Mouse (Mus musculus) forebrain, embryonic 10.5 days (tissue): ENCODE measurements around the gene Stpg3. TPM values are rescaled to one million over a fixed set of nuclear protein-coding genes. Genes with fewer than 3 reads are reported as not detected.

Experiments
- DNase-seq: peaks from one replicate; pipeline ENCODE4 v3.0.0-alpha.2; 2017; ENCODE audit warnings: low spot score; ENCODE audit errors: extremely low spot score
- H3K27ac ChIP-seq: fragments of 300-500 bp; sonication (generic); 2 replicates; pipeline ENCODE4 v1.5.1; 2016; ENCODE audit warnings: mild to moderate bottlenecking
- H3K27me3 ChIP-seq: fragments of 300-500 bp; sonication (generic); 2 replicates; pipeline ENCODE4 v1.6.1; 2016; ENCODE audit warnings: mild to moderate bottlenecking; ENCODE audit not compliant: poor library complexity, severe bottlenecking
- H3K36me3 ChIP-seq: fragments of 300-500 bp; sonication (generic); replicated peaks from 2 replicates; pipeline ENCODE4 v1.6.1; 2016; ENCODE audit warnings: mild to moderate bottlenecking, moderate library complexity
- H3K4me1 ChIP-seq: fragments of 300-500 bp; sonication (generic); 2 replicates; pipeline ENCODE4 v1.6.1; 2016
- H3K4me3 ChIP-seq: fragments of 300-500 bp; sonication (generic); 2 replicates; pipeline ENCODE4 v1.5.1; 2016; ENCODE audit warnings: mild to moderate bottlenecking, moderate library complexity
- H3K9me3 ChIP-seq: fragments of 300-500 bp; sonication (generic); 2 replicates; pipeline ENCODE4 v1.6.1; 2016; ENCODE audit warnings: mild to moderate bottlenecking, moderate library complexity
- WGBS: fragments of 180-500 bp; shearing (Covaris S2); methylation state at CpG from one replicate; pipeline ENCODE4 v1.1.7; 2016; 5-methylcytosine and 5-hydroxymethylcytosine counted together
- polyA plus RNA-seq: library from polyadenylated mRNA; unstranded; fragments of >200 nt; fragmentation: Nextera tagmentation; extraction: Ambion mirVana; gene quantifications from 2 replicates; pipeline ENCODE4 v1.2.1, GENCODE M21; 2016

Stpg3 gene
- polyA plus RNA-seq, 1 experiment from 2014 or later: not detected

GRCm38 (mm10) chr2:25171101-25171768, 43.2 kb downstream of the Stpg3 start:
- DNase-seq: no peak
- peaks cover 91% of the 10 kb centered on the region for H3K4me1 ChIP-seq
- peak overlapping the region; percentile 97 for H3K27ac ChIP-seq
- no peak overlapping the region for H3K4me3 ChIP-seq
- peaks cover 6% of the 10 kb centered on the region for H3K27me3 ChIP-seq
- H3K36me3 ChIP-seq: no peaks in the 10 kb centered on the region
- 91% methylated on average over 6 of the region's 6 CpGs for WGBS
- no peaks in the 10 kb centered on the region for H3K9me3 ChIP-seq

- Histone ChIP-seq H3K27ac (peak overlapping the region; percentile 97), H3K4me3 (no peak overlapping the region), H3K4me1 (peaks cover 87% of the 10 kb centered on the region), H3K27me3 (no peaks in the 10 kb centered on the region; the same call in 1 of the 2 replicates), H3K36me3 (no peaks in the 10 kb centered on the region), H3K9me3 (no peaks in the 10 kb centered on the region)
- no peak for DNase-seq
- whole genome bisulfite sequencing: 84% methylated on average over 10 of the region's 10 CpGs
Observed at GRCm38 (mm10) chr2:25170326-25171100, 43.9 kb downstream of the Stpg3 start.

- Histone ChIP-seq H3K9me3 (no peaks in the 10 kb centered on the region), H3K4me3 (peak overlapping the region; percentile 30), H3K27ac (peak overlapping the region; percentile 97), H3K27me3 (no peaks in the 10 kb centered on the region; the same call in 1 of the 2 replicates), H3K36me3 (no peaks in the 10 kb centered on the region), H3K4me1 (peaks cover 87% of the 10 kb centered on the region)
- DNase-seq: peak; percentile 52
- WGBS: 13% methylated on average over 5 of the region's 5 CpGs
Observed at GRCm38 (mm10) chr2:25169778-25170177, 44.7 kb downstream of the Stpg3 start.

DNA sequence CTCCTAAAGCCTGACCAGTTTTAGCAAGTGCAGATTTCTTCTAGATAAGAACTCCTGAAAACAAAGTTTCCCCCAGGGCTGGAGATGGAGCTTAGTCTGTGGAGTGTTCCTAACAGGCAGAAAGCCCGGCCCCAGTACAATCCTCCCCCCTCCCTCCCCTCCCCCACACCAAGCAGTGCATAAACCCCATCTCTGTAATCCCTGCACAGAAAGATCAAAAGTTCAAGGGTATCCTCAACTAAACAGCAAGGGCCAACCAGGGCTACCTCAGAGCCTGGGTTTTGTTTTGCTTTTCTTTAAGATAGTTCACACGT, 45.8 kb downstream of the Stpg3 start:
- peak overlapping the region; percentile 54 for H3K4me3 ChIP-seq
- no peaks in the 10 kb centered on the region for H3K36me3 ChIP-seq
- WGBS: 3% methylated on average over 2 of the region's 2 CpGs
- no peaks in the 10 kb centered on the region for H3K9me3 ChIP-seq
- H3K4me1 ChIP-seq: peaks cover 96% of the 10 kb centered on the region
- H3K27ac ChIP-seq: peak overlapping the region; percentile 97
- H3K27me3 ChIP-seq: 0 out of 2 replicates have a peak, but pooled peaks cover 9% of the 10 kb centered on the region
- no peak for DNase-seq

GRCm38 (mm10) chr2:25167919-25168664, 46.3 kb downstream of the Stpg3 start:
- Histone ChIP-seq H3K27ac (peak overlapping the region; percentile 97), H3K36me3 (no peaks in the 10 kb centered on the region), H3K4me1 (peaks cover 96% of the 10 kb centered on the region), H3K27me3 (0 out of 2 replicates have a peak, but pooled peaks cover 9% of the 10 kb centered on the region), H3K9me3 (no peaks in the 10 kb centered on the region), H3K4me3 (peak overlapping the region; percentile 54)
- under 1% methylated on average over 41 of the region's 41 CpGs for WGBS
- peak; percentile 87 for DNase-seq

GRCm38 (mm10) chr2:25167481-25167880, 47.0 kb downstream of the Stpg3 start:
- Histone ChIP-seq H3K27ac (peak overlapping the region; percentile 97), H3K4me1 (peaks cover 95% of the 10 kb centered on the region), H3K36me3 (no peaks in the 10 kb centered on the region), H3K9me3 (no peaks in the 10 kb centered on the region), H3K27me3 (peaks cover 12% of the 10 kb centered on the region; the same call in 1 of the 2 replicates), H3K4me3 (peak overlapping the region; percentile 54)
- DNase-seq: no peak
- WGBS: 26% methylated on average over 4 of the region's 4 CpGs

Other genes with a start within 250 kb of the Stpg3 start
- gene Mrpl41, start 239.5 kb downstream of the Stpg3 start, polyA plus RNA-seq: 121 and 124 TPM in 2 replicates
- gene Pnpla7, start 238.6 kb downstream of the Stpg3 start, polyA plus RNA-seq: 4.5 and 5.3 TPM in 2 replicates
- gene Nsmf, start 160.3 kb downstream of the Stpg3 start, polyA plus RNA-seq: 62.7 and 64.7 TPM in 2 replicates
- not detected in 2 replicates for gene Entpd8, start 134.3 kb downstream of the Stpg3 start, polyA plus RNA-seq
- 0.26 and 0.29 TPM in 2 replicates for gene Noxa1, start 119.5 kb downstream of the Stpg3 start, polyA plus RNA-seq
- gene Nrarp, start 33.9 kb downstream of the Stpg3 start, polyA plus RNA-seq: 37.4 and 40.7 TPM in 2 replicates
- 1.3 and 1.5 TPM in 2 replicates for gene Tor4a, start 17.8 kb downstream of the Stpg3 start, polyA plus RNA-seq
- gene Nelfb, start 3.1 kb downstream of the Stpg3 start, polyA plus RNA-seq: 128 and 130 TPM in 2 replicates
- gene Fam166a, start 4.1 kb upstream of the Stpg3 start, polyA plus RNA-seq: 0.67 and 0.80 TPM in 2 replicates
- gene Tubb4b, start 10.1 kb upstream of the Stpg3 start, polyA plus RNA-seq: 736 and 780 TPM in 2 replicates
- not detected in 2 replicates for gene Slc34a3, start 19.7 kb upstream of the Stpg3 start, polyA plus RNA-seq
- gene Rnf224, start 22.1 kb upstream of the Stpg3 start, polyA plus RNA-seq: not detected in 2 replicates
- 23.3 and 26.5 TPM in 2 replicates for gene Rnf208, start 27.6 kb upstream of the Stpg3 start, polyA plus RNA-seq
- gene Cysrt1, start 27.8 kb upstream of the Stpg3 start, polyA plus RNA-seq: 0.18 and 0.22 TPM in 2 replicates
- gene AL732309.1, start 32.2 kb upstream of the Stpg3 start, polyA plus RNA-seq: 6.9 and 7.0 TPM in 2 replicates
- 15.9 and 17.9 TPM in 2 replicates for gene Tmem203, start 40.8 kb upstream of the Stpg3 start, polyA plus RNA-seq
- 6.5 and 8.3 TPM in 2 replicates for gene Tprn, start 48.0 kb upstream of the Stpg3 start, polyA plus RNA-seq
- gene Ssna1, start 57.8 kb upstream of the Stpg3 start, polyA plus RNA-seq: 231 and 247 TPM in 2 replicates
- 136 and 142 TPM in 2 replicates for gene Anapc2, start 57.8 kb upstream of the Stpg3 start, polyA plus RNA-seq
- not detected in 2 replicates for gene Tmem210, start 73.5 kb upstream of the Stpg3 start, polyA plus RNA-seq
- not detected in 2 replicates for gene Lrrc26, start 75.3 kb upstream of the Stpg3 start, polyA plus RNA-seq
- gene Grin1, start 104.5 kb upstream of the Stpg3 start, polyA plus RNA-seq: 0.87 and 1.3 TPM in 2 replicates
- gene Man1b1, start 117.7 kb upstream of the Stpg3 start, polyA plus RNA-seq: 53.5 and 58.9 TPM in 2 replicates
- 17.6 and 21.8 TPM in 2 replicates for gene Dpp7, start 141.7 kb upstream of the Stpg3 start, polyA plus RNA-seq
- gene Uap1l1, start 151.0 kb upstream of the Stpg3 start, polyA plus RNA-seq: 7.3 and 7.9 TPM in 2 replicates
- 93.7 and 96.1 TPM in 2 replicates for gene Sapcd2, start 157.7 kb upstream of the Stpg3 start, polyA plus RNA-seq
- gene Entpd2, start 181.2 kb upstream of the Stpg3 start, polyA plus RNA-seq: 0.11 TPM in 1 of 2 replicates, not detected in the other
- gene Npdc1, start 184.7 kb upstream of the Stpg3 start, polyA plus RNA-seq: 53.4 and 62.2 TPM in 2 replicates
- not detected in 2 replicates for gene Fut7, start 208.6 kb upstream of the Stpg3 start, polyA plus RNA-seq
- 8.8 and 9.0 TPM in 2 replicates for gene Abca2, start 214.1 kb upstream of the Stpg3 start, polyA plus RNA-seq
- 0.57 TPM in 2 replicates for gene Clic3, start 242.2 kb upstream of the Stpg3 start, polyA plus RNA-seq
- gene Paxx, start 246.5 kb upstream of the Stpg3 start, polyA plus RNA-seq: 12.4 and 15.5 TPM in 2 replicates